Mouse (Mus musculus) cerebellum, adult 11 months (tissue): ENCODE results near the gene Map2k7.

ENCODE experiments used
- DNase-seq: peaks from one replicate; pipeline ENCODE4 v3.0.0; 2022

Map2k7 gene

GRCm38 (mm10) chr8:4238434-4239192 is at the start of gene Map2k7, which contains the start of gene Gm49320:
TSS of gene Map2k7 (plus strand) at chr8:4238740.
TSS of gene Gm49320 (plus strand) at chr8:4238865.
- DNase-seq: peak; percentile 100

GRCm38 (mm10) chr8:4189031-4189722 is 49.4 kb upstream of the Map2k7 start:
- DNase-seq: no peak

DNA sequence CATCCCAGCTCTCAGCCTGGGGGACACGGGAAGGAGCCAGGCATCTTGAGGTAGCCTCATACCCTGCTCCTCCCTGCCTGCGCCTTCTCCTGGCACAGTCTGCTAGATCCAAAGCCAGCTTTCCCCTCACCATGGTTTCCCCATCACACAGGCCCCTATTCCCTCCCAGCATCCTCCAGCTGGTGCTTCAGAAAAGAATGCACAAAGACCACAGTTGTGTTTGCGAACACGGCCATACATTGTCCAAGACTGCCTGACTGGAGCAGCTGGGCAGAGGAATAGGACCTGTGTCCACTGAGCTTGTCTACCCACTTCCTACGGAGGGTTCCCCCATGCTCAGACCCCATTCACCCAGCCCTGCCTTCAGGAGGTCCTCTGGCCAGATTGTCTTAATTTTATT is 46.2 kb upstream of the Map2k7 start:
- peak; percentile 18 for DNase-seq

- DNase-seq: peak; percentile 86
Observed at GRCm38 (mm10) chr8:4192807-4193587, 45.5 kb upstream of the Map2k7 start.

DNA sequence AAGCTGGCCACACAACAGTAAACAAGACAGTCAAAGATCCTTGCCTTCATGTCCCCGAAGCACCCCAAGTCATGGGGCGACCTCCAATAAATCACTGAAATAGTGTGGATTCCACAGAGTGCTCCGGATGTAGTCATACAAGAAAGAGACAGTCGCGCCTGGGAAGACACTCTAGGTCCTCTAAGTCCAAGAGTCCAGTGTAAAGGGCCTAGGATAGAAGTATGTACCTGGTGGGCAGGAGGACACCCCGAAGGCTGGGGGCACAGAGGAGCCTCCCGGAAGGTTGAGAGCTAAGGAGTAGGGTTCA is 45.0 kb upstream of the Map2k7 start:
- no peak for DNase-seq

DNA sequence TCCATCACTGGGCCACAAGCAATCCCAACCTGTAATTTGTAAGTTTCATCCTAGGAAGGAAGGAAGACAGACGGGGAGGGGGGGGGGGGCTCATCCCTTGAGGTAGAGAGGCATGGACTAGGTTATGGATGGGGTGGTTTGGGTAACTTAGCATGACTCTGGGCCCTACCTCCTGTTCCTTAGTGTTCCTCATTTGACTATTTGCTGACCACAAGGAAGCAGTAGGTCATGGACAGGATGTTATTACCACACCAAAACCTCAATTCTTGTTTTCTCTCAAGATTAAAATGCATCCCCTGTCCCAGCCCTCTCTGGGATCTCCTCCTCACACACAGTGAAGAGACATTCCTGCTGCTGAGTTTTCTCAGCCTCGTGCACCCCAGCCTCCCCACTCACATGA is 37.2 kb upstream of the Map2k7 start:
- DNase-seq: no peak

DNA sequence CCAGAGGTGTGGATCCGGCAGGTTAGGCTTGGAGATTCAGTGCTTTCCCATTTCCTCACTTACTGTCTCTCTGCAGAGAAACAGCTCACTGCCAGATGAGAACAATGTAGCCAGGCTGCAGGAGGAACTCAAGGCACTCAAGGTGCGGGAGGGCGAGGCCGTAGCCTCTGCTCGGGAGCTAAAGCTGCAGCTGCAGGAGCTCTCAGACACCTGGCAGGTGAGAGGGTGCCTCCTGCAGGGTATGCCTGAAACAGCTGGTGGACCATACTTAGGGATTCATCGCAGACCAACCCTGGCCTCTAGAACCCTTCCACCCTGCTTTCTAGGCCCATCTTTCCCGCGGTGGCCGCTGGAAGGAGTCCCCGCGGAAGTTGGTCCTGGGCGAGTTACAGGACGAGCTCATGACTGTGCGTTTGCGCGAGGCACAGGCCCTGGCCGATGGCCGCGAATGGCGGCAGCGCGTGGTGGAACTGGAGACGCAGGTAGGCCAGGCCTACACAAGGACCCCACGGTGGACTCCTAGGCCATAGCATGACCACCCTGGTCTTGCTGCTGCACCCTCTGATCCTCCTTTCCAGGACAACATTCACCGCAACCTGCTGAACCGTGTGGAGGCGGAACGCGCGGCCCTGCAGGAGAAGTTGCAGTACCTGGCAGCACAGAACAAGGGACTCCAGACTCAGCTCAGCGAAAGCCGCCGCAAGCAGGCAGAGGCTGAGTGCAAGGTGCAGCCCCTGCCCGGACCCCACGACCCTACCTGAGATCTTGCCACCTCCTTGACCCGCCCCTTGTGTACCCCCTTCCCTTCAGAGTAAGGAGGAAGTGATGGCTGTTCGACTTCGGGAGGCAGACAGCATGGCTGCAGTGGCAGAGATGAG is 33.1 kb upstream of the Map2k7 start:
- no peak for DNase-seq

GRCm38 (mm10) chr8:4206182-4207015 is 32.1 kb upstream of the Map2k7 start:
- no peak for DNase-seq

DNA sequence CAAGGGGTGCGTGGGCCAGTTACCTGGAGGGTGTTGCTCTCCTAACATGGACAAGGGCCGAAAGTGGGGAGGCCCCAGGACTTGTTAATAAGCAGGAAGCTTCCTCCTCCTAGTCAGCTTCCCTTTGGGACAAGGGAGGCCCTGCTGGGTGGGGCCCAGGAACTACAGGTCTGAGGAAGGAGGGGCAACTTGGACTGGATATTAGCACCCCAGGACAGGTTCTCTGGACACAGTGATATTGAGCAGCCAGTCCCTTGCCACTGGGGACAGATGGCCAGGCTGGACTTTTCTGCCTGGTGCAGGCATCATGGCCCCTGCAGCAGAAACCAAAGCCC is 31.6 kb upstream of the Map2k7 start:
- no peak for DNase-seq

GRCm38 (mm10) chr8:4211097-4211496 is 27.4 kb upstream of the Map2k7 start:
- DNase-seq: no peak

GRCm38 (mm10) chr8:4212809-4213209 is 25.7 kb upstream of the Map2k7 start:
- DNase-seq: no peak

- DNase-seq: no peak
Observed at GRCm38 (mm10) chr8:4213210-4214005, 25.1 kb upstream of the Map2k7 start.

GRCm38 (mm10) chr8:4214006-4214980 is 24.2 kb upstream of the Map2k7 start:
- DNase-seq: no peak

GRCm38 (mm10) chr8:4216296-4216695 is 22.2 kb upstream of the Map2k7 start:
- no peak for DNase-seq

DNA sequence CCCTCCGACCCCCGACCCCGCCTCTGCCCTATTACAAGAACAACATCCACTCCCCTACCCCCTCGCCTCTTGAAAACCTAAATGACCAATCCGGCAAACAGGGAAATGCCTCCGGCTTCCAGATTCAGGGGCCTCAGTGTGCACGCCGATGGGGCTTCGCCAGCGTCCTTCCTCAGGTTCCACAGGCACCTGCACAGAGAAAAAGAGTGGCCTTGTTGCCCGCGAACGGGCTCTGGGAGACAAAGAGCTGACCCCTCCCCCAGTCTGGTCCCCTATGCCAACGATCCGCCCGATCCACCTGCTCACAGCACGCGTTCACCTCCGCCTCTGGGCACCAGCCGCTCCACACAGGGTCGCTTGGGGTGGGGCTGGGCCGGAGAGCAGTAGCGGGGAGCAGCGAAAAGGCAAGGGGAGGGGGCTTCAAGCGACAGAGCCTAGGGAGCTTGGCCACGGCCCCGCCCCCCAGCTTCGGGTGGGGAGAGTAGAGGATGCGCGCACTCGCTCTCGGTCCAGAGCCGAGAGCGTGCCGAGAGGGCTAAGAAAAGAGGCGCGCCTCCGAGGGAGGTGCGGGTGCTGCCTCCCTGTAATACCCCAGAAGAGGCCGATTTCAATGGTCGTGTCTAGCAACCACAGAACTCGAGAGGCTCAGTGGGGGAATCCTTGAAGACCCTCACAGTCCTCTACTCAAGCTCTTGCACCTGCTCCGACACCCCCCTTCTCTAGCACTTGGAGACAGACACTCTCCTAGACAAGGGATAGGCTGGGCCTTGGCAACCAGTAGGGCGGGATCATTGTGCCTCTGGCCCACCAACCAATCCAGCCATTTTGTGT is 21.5 kb upstream of the Map2k7 start, which contains the start of gene Prr36:
Gene Prr36 (minus strand): TSS at position 669 of the 831 bp plus-strand sequence.
- peak; percentile 66 for DNase-seq

DNA sequence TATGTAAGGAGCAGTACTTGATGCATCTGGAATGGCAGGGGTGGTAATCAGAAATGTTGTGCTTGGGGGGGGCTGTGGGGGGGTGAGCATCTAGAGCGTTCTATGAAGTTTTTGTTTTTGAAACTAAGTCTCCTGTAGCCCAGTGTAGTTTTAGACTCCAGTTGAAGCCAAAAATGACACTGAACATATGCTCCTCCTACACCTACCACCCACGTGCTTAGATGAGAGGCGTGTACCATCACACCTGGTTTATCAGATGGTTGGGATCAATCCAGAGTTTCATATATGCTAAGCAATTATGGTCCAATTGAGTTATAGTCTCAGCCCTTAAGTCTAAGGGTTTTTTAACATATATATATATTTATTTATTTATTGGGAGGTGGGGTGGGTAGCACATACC is 18.9 kb upstream of the Map2k7 start:
- no peak for DNase-seq

DNA sequence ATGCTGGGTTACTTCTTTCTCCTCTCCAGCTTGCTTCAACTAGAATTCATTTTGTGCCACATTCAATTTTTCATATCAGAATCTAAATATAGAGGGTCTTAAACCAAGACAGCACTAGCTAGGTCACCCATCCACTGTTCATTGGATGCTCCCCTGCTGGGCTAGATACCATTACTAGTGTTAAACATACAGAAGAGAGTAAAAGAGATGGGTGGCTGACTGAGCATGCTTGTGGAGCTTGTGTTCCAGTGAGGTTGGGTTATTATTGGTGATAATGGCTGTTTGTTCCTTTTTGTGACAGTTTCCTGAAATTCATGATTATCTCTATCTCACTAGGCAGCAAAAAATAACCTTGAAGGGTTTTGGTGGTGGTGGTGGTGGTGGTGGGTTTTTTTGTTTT is 16.5 kb upstream of the Map2k7 start:
- no peak for DNase-seq

DNA sequence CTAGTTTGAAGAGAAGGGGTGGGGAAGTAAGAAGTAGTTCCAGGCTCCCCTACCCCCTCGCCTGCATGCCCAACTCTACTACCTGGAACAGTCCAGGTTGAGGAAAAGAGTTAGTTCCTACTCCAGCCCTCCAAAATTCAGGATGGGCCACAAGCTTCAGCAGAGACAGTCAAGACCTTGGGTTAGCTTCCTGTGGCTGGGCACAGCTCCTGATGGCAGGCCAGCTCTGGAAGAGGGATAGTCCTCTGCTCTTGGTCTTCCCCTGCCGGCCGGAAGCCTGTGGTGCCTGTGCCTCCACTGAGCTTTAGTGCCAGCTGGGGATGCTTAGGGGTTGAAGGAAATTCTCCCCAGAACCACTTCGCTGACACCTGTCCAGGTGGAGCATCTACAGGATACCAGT is 12.2 kb upstream of the Map2k7 start:
- DNase-seq: no peak
